Mouse (Mus musculus): ENCODE data around the gene Timm10.
"Not testable (repeated sequence)": the region's sequence is repeated elsewhere in the genome, so short reads cannot be mapped to it uniquely, and the experiment has no call there.

Timm10 gene

GRCm38 (mm10) chr2:84826488-84827282, at the start of gene Timm10:
Timm10 (plus strand) TSS chr2:84826997.
- peak; percentile 99 for DNase-seq (ENCODE audit: low spot score)

- DNase-seq (ENCODE audit: low spot score), result no peak
Observed at GRCm38 (mm10) chr2:84777706-84778105, 49.1 kb upstream of the Timm10 start.

GRCm38 (mm10) chr2:84779210-84779609, 47.6 kb upstream of the Timm10 start:
- DNase-seq (ENCODE audit: low spot score), result no peak

GRCm38 (mm10) chr2:84783315-84783714, 43.5 kb upstream of the Timm10 start:
- DNase-seq (ENCODE audit: low spot score), result no peak

- no peak for DNase-seq (ENCODE audit: low spot score)
Observed at GRCm38 (mm10) chr2:84783840-84784566, 42.8 kb upstream of the Timm10 start.

- DNase-seq (ENCODE audit: low spot score), result no peak
Observed at GRCm38 (mm10) chr2:84788316-84788715, 38.5 kb upstream of the Timm10 start.

GRCm38 (mm10) chr2:84790418-84790817, 36.4 kb upstream of the Timm10 start:
- DNase-seq (ENCODE audit: low spot score), result no peak

- no peak for DNase-seq (ENCODE audit: low spot score)
Observed at GRCm38 (mm10) chr2:84792516-84792915, 34.3 kb upstream of the Timm10 start.

- no peak for DNase-seq (ENCODE audit: low spot score)
Observed at GRCm38 (mm10) chr2:84793154-84793553, 33.6 kb upstream of the Timm10 start.

- DNase-seq (ENCODE audit: low spot score), result no peak
Observed at GRCm38 (mm10) chr2:84793871-84794270, 32.9 kb upstream of the Timm10 start.

GRCm38 (mm10) chr2:84797833-84798492, 28.8 kb upstream of the Timm10 start:
- peak; percentile 95 for DNase-seq (ENCODE audit: low spot score)

- peak; percentile 78 for DNase-seq (ENCODE audit: low spot score)
Observed at GRCm38 (mm10) chr2:84798493-84798921, 28.3 kb upstream of the Timm10 start, which contains the start of gene Ube2l6. Ube2l6 (plus strand) TSS chr2:84798828.

GRCm38 (mm10) chr2:84799041-84799561, 27.7 kb upstream of the Timm10 start:
- peak; percentile 86 for DNase-seq (ENCODE audit: low spot score)

GRCm38 (mm10) chr2:84800304-84800703, 26.5 kb upstream of the Timm10 start:
- no peak for DNase-seq (ENCODE audit: low spot score)

GRCm38 (mm10) chr2:84801223-84801622, 25.6 kb upstream of the Timm10 start:
- not testable (repeated sequence) for DNase-seq (ENCODE audit: low spot score)

GRCm38 (mm10) chr2:84803963-84804362, 22.8 kb upstream of the Timm10 start:
- DNase-seq (ENCODE audit: low spot score), result no peak

GRCm38 (mm10) chr2:84806546-84806945, 20.3 kb upstream of the Timm10 start:
- no peak for DNase-seq (ENCODE audit: low spot score)

GRCm38 (mm10) chr2:84809330-84809729, 17.5 kb upstream of the Timm10 start:
- no peak for DNase-seq (ENCODE audit: low spot score)

GRCm38 (mm10) chr2:84810526-84810885, 16.3 kb upstream of the Timm10 start:
- no peak for DNase-seq (ENCODE audit: low spot score)

GRCm38 (mm10) chr2:84810886-84811577, 15.8 kb upstream of the Timm10 start:
- peak; percentile 92 for DNase-seq (ENCODE audit: low spot score)

GRCm38 (mm10) chr2:84811880-84812279, 14.9 kb upstream of the Timm10 start:
- no peak for DNase-seq (ENCODE audit: low spot score)

- DNase-seq (ENCODE audit: low spot score), result no peak
Observed at GRCm38 (mm10) chr2:84812676-84813075, 14.1 kb upstream of the Timm10 start.
